Mouse (Mus musculus) liver, embryonic 14.5 days (tissue): Measurements from ENCODE around the gene Sytl1.

Source experiments
- CTCF ChIP-seq: IDR thresholded peaks from 2 replicates; pipeline ENCODE4 v1.5.1; 2016; ENCODE audit warnings: antibody characterized with exemption, low read depth, control low read depth
- EP300 ChIP-seq: IDR thresholded peaks from 2 replicates; pipeline ENCODE4 v1.6.1; 2016; ENCODE audit warnings: antibody characterized with exemption, low read depth

- TF ChIP-seq CTCF (no peak), EP300 (no peak)
Observed at GRCm38 (mm10) chr4:133270929-133271328, 8.0 kb upstream of the Sytl1 start.
